Mouse (Mus musculus) CD4-positive, CD25-positive, alpha-beta regulatory T cell, adult 4 months (primary cell): Measurements from ENCODE around the gene 5830473C10Rik. TPM values are rescaled to one million over a fixed set of nuclear protein-coding genes. Genes with fewer than 3 reads are reported as not detected.
"Not testable (repeated sequence)": the region's sequence is repeated elsewhere in the genome, so short reads cannot be mapped to it uniquely, and the experiment has no call there.

Experiments
- ATAC-seq: one replicate; pipeline ENCODE4 v1.8.0; 2017
- polyA plus RNA-seq, 2 experiments: library from polyadenylated mRNA; unstranded; fragments of 100-300 nt; shearing (Covaris generic); gene quantifications; one replicate each; pipeline ENCODE4 v1.2.1; 2017

The 5830473C10Rik gene
- polyA plus RNA-seq, 2 experiments from 2014 or later = 0.16 TPM; not detected in 1

DNA sequence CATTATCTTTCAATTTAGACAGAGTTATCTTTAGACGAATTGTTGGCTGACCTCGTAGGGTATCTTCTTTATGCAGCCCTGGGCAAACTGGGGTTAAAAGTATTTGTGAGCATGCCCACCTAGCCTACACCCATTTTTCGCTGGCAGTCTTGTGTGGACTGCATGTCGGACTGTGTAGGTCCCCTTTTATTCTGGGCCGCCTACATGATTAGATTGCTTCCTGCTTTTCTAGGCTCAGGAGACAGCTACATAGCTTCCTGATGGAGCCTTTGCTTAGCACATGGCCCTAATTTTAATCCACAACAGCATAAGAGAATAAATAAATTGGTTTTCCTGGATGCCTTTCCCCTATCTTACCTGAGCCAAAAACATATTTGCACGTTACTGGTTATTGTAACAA, 35.2 kb downstream of the 5830473C10Rik start:
- ATAC-seq = no peak

DNA sequence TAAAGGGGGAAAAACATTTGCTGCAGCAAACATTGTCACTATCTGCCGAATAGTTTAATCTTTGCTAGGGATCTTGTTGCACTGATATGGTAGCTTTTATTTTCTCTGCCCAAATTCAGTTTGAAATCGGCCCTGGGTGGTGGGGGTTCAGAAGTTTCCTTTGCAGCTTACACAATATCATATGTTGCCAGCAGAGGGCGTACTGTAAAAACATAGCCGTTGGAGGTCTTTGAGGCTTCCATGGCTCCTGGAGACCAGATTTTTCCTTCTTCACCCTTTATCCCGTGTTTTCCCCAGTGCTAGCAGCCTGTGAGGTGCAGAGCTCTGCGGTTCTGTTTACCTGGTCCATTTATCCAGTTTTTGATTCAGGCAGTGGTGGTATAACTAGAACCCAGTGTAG, 40.6 kb downstream of the 5830473C10Rik start:
- ATAC-seq = peak; percentile 54

DNA sequence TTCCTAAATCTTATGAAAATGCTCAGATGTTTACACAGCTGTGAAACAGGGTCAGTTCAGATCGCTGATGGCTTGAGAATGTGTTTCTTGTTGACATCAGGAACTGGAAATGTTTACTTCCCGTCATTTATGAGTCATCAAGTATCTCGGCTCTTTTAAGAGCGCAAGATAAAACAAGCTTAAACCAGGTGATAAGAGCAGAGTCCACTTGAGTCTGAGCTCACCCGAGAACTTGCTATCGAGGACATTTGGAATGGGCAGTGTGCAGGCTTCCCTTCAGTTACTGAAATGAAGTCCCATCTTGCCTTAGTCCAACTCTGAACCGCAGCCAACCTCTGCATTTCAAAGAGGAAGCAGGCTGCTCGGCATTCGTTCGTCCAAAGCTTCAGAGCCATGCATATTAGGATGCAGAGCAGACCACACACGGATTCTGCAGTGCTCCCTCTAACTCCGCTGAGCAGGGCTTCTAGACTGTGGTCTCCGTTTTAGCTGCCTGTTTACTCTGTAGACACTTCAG, 42.6 kb downstream of the 5830473C10Rik start:
- no peak for ATAC-seq

GRCm38 (mm10) chr5:90608906-90609305, 48.0 kb downstream of the 5830473C10Rik start:
- no peak for ATAC-seq

DNA sequence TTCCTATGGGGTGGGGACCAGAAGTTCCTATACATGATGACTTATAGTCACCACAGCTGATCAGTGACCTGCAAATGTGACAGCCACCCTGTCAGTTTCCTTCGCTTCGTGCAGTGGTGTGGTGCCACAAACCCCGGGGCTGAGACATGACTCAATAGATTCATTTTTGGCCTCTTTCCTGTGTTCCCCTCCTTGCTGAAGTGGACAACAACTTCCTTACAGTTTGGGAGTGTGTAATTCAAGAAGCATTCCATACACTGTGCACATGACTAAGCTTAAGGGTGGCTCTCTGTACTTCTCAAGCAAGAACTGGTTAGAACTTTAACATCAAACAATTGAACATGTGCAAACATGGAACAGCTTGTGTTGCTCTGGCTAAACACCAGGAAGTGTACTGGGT, 50.5 kb downstream of the 5830473C10Rik start:
- ATAC-seq = peak; percentile 28

GRCm38 (mm10) chr5:90611996-90612611, 51.2 kb downstream of the 5830473C10Rik start:
- peak; percentile 78 for ATAC-seq

- not testable (repeated sequence) for ATAC-seq
Observed at GRCm38 (mm10) chr5:90612751-90613150, 51.8 kb downstream of the 5830473C10Rik start.

DNA sequence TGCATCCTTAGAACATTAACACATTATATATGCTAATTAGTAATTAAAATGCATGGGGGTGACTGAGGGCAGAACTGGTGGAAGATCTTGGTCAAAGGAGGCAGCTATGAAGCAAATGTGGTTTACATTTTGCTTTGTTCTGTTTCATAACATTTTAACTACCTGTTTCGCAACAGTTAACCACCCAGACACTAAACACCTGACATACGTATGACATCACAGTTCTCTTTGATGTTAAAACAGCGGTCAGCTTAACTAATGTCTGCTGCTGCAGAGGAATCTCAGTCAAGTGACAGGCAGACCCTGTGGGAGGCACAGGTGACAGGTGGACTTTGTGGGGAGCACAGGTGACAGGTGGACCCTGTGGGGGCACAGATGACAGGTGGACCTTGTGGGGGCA, 57.0 kb downstream of the 5830473C10Rik start:
- peak; percentile 11 for ATAC-seq

- ATAC-seq = no peak
Observed at GRCm38 (mm10) chr5:90621316-90621715, 60.4 kb downstream of the 5830473C10Rik start.

DNA sequence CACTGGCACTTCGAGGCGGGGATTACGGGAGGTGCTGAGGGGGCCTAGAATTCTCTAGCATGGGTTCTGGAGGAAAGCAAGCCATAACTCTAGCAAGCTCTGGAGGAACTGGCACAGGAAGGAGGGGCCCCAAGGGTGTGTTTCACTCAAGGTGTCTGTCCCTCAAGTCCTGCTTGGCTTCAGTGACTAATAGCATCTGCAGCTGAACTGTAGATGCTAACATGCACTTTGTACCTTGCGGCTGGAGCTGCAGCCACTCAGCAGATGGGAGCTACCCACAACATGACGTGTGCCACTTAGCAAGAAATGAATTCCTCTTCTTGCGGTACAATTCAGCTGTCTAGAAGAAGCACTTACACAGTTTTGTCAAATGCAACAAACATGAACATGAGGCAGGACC, 60.8 kb downstream of the 5830473C10Rik start:
- no peak for ATAC-seq

DNA sequence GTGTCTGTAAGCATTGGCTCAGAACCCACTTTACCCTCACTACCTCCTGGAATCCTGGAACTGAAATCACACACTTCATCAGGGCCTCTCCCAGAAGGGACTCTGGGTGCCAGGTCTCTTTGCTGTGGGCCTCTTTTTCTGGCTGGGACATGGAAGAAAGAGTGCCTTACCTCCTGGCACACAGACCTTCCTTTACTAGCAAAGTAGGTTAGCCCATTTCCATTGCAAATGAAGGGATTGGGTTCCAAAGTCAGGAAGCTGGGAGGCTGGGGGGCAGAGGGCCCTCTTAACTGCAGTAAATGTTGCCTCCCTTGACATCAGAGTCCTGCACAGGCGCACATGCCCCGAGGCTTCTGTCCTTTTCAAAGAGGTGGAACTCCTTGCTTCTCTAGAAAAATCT, 62.3 kb downstream of the 5830473C10Rik start:
- no peak for ATAC-seq

DNA sequence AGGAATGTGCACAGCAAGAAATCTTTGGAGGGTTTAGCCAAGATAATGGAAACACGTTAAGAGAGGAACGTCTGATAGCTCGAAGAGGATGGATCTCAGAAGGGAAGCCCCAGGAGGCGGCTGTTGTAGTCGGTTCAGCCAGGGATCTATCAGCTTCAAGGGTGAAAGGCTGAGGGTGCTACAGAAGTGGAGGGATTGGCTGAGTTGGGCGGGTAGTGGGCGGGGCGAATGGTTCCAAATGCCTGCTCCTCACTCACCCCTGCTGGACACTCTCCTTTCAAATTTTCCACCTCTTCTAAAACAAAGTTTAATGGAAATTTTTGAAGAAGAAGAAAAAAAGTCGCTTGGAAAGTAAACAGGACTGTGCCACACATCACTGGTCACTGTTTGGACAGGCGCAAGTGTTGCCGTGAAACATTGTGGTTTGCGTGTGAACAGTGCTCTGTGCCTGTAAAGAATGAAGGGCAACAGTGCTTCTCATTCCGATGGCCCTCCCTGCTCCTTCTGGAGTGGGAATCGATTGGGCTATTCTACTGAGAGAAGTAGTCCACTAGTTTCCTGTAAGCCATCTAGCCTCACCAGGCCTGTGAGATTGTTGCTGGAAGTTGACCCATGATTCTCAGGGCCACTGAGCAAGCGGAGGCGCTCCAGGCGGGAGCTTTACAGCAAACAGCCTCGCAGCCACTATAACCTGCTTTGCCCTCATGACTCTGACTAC, 64.0 kb downstream of the 5830473C10Rik start:
- ATAC-seq = no peak

DNA sequence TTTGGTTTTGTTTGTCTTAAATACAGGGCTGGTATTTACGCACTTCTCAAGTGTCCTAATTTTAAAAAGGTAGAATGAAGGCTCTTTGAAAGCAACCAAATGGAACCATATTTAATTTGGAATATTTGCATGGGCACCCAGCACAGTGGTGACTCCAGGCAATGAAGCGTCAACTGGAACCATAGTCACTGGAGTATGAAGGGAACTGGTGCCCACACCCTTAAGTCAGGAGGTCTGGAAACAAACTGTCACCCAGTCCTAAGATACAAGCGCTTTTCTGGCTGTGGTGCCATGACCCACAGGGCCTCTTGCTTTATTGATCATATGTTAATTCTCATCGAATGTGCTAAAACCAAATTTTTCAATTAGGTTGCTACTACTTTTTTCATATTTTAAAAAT, 66.5 kb downstream of the 5830473C10Rik start:
- no peak for ATAC-seq

- no peak for ATAC-seq
Observed at GRCm38 (mm10) chr5:90628011-90628410, 67.1 kb downstream of the 5830473C10Rik start.

DNA sequence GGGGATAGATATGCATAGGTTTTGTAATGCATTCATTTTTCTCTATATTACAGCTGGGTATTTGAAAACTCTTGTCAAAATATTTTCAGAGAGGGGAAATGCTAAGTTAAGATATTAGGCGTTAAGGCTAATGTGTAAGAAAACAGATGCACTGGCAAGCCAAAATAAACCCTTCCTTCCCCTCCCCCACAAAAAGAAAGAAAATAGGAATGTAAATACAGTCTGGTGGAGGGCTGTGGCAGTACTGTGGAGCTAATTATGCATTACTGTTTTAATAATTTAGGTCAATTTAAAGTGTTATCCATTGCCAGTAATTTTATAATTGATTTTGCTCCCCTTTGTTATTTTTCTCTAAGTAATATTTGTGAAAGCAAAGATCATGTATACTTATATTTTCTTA, 67.6 kb downstream of the 5830473C10Rik start:
- ATAC-seq = no peak

- no peak for ATAC-seq
Observed at GRCm38 (mm10) chr5:90634885-90635284, 74.0 kb downstream of the 5830473C10Rik start.

DNA sequence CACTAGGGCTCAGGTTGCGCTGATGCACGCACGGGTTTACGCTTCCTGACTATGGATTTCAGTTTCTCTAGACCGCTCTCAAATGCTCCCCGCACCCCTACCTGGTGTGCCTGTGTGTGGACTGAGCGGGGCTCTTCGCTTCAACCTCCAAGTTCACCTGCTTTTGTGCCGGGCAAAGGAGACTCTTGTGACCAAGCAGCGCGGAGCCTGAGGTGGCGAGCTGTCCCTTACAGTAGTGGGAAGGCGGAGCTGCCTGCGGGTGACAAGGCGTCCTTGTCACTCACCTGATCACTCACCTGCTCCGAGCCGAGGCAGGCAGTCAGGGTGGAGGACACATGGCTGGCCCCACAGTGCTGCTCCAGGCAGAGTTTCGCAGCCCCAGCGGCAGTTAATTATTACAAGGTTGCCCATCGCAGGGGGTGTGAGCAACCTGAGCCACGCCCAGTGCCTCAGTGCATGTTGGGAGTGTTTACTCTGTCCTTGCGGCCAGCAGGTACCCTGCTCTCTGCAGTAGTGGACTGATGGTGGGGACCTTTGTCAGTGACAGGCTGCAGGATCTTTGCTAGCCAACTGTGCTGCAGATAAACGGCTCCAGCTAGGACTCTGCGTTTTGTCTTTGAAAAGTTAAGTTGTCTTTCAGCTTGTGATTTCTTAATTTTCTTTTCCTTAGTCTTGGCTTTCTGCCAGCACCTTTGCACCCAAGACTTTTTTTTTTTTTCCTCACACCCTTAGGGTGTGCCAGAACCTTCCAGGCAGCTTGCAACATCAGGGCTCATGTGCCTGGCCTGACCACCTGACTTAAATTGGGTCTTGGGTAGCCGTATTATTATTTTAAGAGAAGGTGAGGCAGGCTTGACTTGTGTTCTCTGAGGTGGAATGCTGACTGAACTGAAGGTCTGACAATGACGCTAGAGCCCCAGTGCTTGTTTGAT, 79.6 kb downstream of the 5830473C10Rik start, which contains the start of gene Rassf6:
Gene Rassf6, minus strand, starts transcription at position 372 of the 932 bp plus-strand sequence.
- peak; percentile 45 for ATAC-seq

DNA sequence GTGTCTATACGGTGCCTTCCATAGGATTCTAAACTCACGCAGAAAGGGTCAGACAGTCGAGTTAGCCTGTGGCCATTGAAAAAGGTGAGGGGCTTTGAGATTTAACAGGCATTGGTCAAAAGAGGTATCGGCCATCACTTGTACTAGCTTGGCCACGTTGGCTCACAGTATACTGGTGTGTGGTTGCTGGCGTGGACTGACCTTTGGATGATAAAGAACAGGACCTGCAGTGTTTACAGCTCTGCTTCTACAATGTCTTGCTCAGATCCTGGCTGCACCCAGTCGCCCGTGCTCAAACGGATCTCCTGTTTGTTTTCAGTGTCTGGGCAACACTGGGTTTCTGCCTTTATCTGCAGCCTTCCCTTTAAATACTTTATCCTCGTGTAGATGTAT, 80.3 kb downstream of the 5830473C10Rik start:
- ATAC-seq = no peak

DNA sequence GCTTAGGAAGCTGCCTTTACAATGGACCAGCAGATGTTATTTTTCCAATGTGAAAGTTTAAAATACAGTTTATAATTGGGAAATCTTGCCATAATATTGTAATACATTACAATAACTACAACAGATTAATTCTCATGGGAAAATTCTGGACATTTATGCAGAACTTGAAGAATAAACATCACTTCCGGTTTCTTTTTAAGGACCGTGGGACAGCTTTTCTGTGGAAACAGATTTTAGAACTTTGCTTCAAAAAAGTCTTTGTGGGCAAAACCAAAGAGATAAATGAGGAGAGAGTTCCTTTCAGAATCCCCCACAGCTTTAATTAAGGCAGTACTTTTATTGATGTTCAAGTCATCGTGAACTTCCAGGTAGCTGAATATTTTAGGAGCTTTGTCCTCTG, 84.7 kb downstream of the 5830473C10Rik start:
- no peak for ATAC-seq

DNA sequence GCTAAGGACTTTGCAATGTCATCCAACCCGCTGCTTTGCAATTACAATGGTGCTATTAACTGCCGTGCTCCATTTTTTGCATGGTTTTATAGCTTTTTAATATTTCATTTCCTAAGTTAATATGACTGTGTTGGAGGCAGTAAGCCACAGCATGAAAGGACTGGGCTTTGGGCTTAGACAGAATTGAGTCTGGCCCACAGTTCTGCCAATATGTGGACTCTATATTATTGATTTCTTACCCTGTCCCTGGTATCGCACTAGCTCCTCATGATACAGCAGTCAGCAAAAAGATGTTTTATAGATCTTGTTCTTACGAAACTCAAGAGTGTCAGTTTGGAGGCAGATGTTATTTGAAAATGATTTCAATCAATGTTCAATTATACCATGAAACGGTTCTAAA, 85.5 kb downstream of the 5830473C10Rik start:
- ATAC-seq = no peak
